Mouse (Mus musculus): ENCODE data around the gene Flt3l. TPM values are rescaled to one million over a fixed set of nuclear protein-coding genes. Genes with fewer than 3 reads are reported as not detected.
"Not testable (repeated sequence)": the region's sequence is repeated elsewhere in the genome, so short reads cannot be mapped to it uniquely, and the experiment has no call there.

Flt3l gene
- polyA plus RNA-seq, 1 experiment, result 29.6 TPM

- DNase-seq (ENCODE audit: extremely low spot score in 1 of 2, low spot score in 1 of 2), result no peak
These were observed 9.9 kb downstream of the Flt3l start for GRCm38 (mm10) chr7:45126147-45126843.

GRCm38 (mm10) chr7:45125649-45126048 lies 10.6 kb downstream of the Flt3l start:
- not testable (repeated sequence) for DNase-seq (ENCODE audit: extremely low spot score in 1 of 2, low spot score in 1 of 2)

GRCm38 (mm10) chr7:45125144-45125600 lies 11.1 kb downstream of the Flt3l start:
- no peak for DNase-seq (ENCODE audit: extremely low spot score in 1 of 2, low spot score in 1 of 2)

- peak; percentile 97 to 99 for DNase-seq (ENCODE audit: extremely low spot score in 1 of 2, low spot score in 1 of 2)
These were observed 11.7 kb downstream of the Flt3l start, which contains the start of gene Rps11 for GRCm38 (mm10) chr7:45124224-45125143. Gene Rps11, minus strand, starts transcription at chr7:45124439.

- DNase-seq (ENCODE audit: extremely low spot score in 1 of 2, low spot score in 1 of 2), result no peak
These were observed 13.1 kb downstream of the Flt3l start for GRCm38 (mm10) chr7:45123186-45123570.

GRCm38 (mm10) chr7:45122561-45123185 lies 13.6 kb downstream of the Flt3l start:
- no peak for DNase-seq (ENCODE audit: extremely low spot score in 1 of 2, low spot score in 1 of 2)

GRCm38 (mm10) chr7:45121966-45122365 lies 14.3 kb downstream of the Flt3l start:
- no peak for DNase-seq (ENCODE audit: extremely low spot score in 1 of 2, low spot score in 1 of 2)

- DNase-seq (ENCODE audit: extremely low spot score in 1 of 2, low spot score in 1 of 2), result no peak
These were observed 14.8 kb downstream of the Flt3l start for GRCm38 (mm10) chr7:45121404-45121803.

GRCm38 (mm10) chr7:45119780-45120709 lies 16.2 kb downstream of the Flt3l start:
- DNase-seq (ENCODE audit: extremely low spot score in 1 of 2, low spot score in 1 of 2), result no peak

- DNase-seq (ENCODE audit: extremely low spot score in 1 of 2, low spot score in 1 of 2), result no peak
These were observed 17.9 kb downstream of the Flt3l start for GRCm38 (mm10) chr7:45118336-45118735.

- no peak for DNase-seq (ENCODE audit: extremely low spot score in 1 of 2, low spot score in 1 of 2)
These were observed 18.7 kb downstream of the Flt3l start for GRCm38 (mm10) chr7:45117566-45117965.

- DNase-seq (ENCODE audit: extremely low spot score in 1 of 2, low spot score in 1 of 2), result no peak
These were observed 22.8 kb downstream of the Flt3l start for GRCm38 (mm10) chr7:45113476-45113875.

GRCm38 (mm10) chr7:45112529-45112928 lies 23.7 kb downstream of the Flt3l start:
- no peak for DNase-seq (ENCODE audit: extremely low spot score in 1 of 2, low spot score in 1 of 2)

- DNase-seq (ENCODE audit: extremely low spot score in 1 of 2, low spot score in 1 of 2), result no peak
These were observed 24.3 kb downstream of the Flt3l start for GRCm38 (mm10) chr7:45111940-45112339.

GRCm38 (mm10) chr7:45110089-45110488 lies 26.1 kb downstream of the Flt3l start:
- not testable (repeated sequence) for DNase-seq (ENCODE audit: extremely low spot score in 1 of 2, low spot score in 1 of 2)

- DNase-seq (ENCODE audit: extremely low spot score in 1 of 2, low spot score in 1 of 2), result no peak
These were observed 29.1 kb downstream of the Flt3l start for GRCm38 (mm10) chr7:45107052-45107645.

GRCm38 (mm10) chr7:45106441-45106840 lies 29.8 kb downstream of the Flt3l start:
- DNase-seq (ENCODE audit: extremely low spot score in 1 of 2, low spot score in 1 of 2), result no peak

GRCm38 (mm10) chr7:45105491-45105890 lies 30.7 kb downstream of the Flt3l start:
- no peak for DNase-seq (ENCODE audit: extremely low spot score in 1 of 2, low spot score in 1 of 2)

- no peak for DNase-seq (ENCODE audit: extremely low spot score in 1 of 2, low spot score in 1 of 2)
These were observed 31.3 kb downstream of the Flt3l start for GRCm38 (mm10) chr7:45104941-45105340.
